Mouse (Mus musculus): ENCODE data around the gene Serpina1c.
"Not testable (repeated sequence)": the region's sequence is repeated elsewhere in the genome, so short reads cannot be mapped to it uniquely, and the experiment has no call there.

Serpina1c gene

DNA sequence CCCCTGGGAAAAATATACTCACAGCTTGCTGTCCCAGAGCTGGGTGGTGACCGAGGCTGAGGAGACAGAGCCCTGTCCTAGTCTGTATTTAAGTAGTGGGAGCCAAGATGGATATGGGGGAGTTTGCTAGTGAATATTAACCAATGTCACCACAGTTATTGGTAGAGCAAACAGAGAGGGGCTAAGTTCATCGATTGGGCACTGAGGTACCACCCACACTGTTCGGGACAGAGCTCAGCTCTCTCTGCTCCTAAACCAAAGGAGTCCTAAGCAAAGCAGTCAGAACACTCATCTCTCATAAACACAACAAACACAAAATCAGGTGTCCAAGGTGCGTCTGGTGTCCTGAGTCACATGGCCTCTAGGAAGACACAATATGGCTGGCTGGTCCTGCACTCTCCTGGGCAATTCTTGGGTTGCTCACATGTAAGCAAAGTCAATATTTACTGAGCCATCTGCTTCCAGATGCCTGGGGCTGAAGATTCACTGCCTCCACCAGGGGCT, at the start of gene Serpina1c:
Gene Serpina1c, minus strand, starts transcription at position 51 of the 504 bp plus-strand sequence.
- DNase-seq (ENCODE audit: low spot score in 2 of 2) = not testable (repeated sequence)

DNA sequence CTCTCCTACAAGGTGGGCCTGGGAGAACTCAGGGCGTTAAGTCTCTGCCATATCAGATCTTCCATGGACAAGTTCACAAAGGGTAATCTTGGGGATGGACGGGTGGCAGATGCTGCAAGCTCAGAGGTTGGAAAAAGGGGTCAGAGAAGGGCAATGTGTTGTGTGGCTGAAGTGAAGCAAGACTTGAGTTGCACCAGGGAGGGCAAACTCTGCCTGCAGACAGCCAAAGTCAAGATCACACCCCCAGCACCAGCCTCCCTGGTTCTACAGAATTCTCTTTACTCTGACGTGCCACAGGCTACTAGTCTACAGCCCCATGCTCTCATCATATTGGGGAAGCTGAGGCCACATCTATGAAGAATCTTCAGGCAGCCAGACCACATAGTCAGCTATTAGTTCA, 48.3 kb upstream of the Serpina1c start:
- DNase-seq (ENCODE audit: low spot score in 2 of 2) = not testable (repeated sequence)

DNA sequence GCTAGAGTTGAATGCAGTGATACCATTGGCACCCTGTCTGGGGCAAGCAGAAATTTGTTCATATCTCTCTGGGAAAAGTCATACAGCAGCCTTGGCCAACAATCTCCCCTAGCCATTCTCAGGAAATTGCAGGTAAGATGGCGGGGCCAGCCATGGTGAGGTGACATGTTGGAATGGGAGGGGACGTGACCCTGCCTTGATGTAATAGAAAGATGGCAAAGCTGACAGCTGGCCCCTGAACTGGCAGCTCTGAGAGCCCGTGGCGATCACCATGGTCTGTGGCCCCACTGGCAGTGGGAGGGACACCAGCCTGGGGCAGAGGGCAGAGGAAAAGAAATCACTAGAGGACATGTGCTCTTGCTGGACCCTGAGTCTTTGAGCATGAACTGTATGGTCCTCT, 41.6 kb upstream of the Serpina1c start:
- no peak for DNase-seq (ENCODE audit: low spot score in 2 of 2)

DNA sequence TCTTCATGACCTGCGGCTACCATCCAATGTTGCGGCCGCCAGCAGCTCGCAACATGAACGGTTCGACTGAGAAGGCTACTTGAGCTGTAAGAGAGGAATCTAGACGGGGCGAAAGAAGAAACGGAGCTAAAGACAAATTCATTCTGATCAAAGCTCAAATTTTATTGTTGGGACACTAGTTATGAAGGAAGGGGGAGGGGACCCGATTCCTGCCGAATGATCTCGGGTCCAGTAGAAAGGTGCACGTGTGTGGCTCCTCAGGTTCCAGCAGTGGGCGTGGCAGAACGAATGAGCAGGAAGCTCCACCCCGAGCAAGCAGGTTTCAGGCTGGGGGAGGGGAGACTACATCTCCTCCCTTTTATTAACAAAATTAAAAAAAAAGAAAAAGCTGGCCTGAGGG, 4.5 kb upstream of the Serpina1c start:
- DNase-seq (ENCODE audit: low spot score in 2 of 2) = not testable (repeated sequence)

DNA sequence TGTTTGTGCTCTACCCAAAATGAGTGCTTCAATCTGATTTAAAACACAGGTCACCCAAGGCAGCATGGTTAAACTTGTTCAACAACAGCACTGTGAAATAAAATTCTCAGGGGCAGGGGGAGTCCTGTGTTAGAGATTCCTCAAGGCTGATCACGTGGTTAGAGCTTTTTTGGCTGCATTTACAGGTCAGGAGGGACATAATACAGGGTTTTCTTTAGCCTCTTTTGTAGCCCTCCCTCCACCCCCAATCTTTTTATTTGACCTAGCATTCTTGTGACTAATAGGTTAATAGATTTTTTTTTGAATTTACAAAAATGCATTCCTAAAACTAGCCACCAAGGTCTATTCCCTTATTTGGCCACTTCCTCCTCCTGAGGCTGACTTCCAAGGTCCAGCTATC, 3.1 kb upstream of the Serpina1c start:
- not testable (repeated sequence) for DNase-seq (ENCODE audit: low spot score in 2 of 2)

DNA sequence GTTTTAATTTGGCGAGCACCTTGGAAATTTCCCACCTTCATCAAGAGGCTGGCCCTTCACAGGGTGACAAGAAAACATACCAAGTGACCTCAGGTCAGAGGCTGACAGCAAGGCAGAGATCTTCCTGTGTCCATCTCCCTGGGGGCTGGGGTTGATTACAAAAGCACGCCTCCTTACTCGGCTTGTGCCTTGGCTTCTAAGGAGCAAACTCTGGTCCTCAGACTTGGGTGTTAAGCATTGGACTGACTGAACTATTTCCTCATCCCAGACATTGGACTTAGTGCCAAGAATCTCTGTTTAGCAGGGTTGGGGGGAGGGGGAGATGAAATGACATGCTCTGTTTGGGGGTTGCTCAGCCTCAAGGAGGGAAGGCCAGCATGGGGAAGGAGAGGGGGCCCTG, 2.8 kb downstream of the Serpina1c start:
- DNase-seq (ENCODE audit: low spot score in 2 of 2) = not testable (repeated sequence)

DNA sequence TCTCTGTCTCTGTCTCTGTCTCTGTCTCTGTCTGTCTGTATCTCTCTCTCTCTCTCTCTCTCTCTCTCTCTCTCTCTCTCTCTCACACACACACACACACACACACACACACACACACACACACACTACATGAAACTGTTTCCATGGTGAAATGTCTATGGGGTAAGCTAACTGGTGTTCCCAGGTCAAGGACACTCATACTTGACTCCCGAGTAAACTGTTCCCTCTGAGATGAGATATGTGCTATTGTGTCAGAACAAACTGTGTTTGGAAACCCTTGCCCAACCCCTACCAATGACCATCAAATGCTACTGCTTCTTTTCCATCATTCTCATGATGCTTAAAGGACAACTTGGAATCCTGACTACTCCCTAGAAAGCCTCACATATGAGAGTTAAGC, 37.8 kb downstream of the Serpina1c start:
- DNase-seq (ENCODE audit: low spot score in 2 of 2) = not testable (repeated sequence)

DNA sequence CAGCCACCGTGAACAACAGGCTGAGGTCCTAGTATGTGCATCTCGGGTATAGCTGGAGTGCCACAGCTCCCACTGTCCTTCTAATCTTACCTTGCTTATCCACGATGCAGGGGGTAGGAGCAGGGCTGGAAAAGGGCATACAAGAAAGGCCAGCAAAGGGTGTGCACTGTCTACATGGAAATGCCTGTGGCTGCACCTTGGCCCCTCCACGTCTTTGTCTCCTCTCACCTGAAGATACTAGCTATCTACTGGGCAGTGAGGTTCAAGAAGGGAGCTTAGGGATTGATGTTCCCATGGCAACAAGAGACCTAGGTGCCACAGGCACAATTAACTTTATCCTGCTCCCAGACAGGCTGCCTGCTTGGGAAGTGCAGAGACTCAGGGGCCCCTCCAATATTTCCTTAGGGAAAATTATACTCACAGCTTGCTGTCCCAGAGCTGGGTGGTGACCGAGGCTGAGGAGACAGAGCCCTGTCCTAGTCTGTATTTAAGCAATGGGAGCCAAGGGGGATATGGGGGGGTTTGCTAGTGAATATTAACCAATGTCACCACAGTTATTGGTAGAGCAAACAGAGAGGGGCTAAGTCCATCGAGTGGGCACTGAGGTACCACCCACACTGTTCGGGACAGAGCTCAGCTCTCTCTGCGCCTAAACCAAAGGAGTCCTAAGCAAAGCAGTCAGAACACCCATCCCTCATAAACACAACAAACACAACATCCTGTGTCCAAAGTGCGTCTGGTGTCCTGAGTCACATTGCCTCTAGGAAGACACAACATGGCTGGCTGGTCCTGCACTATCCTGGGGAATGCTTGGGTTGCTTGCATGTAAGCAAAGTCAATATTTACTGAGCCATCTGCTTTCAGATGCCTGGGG, 41.3 kb downstream of the Serpina1c start, which contains the start of gene Serpina1a:
Gene Serpina1a, minus strand, starts transcription at position 462 of the 874 bp plus-strand sequence.
- DNase-seq (ENCODE audit: low spot score in 2 of 2) = not testable (repeated sequence)

DNA sequence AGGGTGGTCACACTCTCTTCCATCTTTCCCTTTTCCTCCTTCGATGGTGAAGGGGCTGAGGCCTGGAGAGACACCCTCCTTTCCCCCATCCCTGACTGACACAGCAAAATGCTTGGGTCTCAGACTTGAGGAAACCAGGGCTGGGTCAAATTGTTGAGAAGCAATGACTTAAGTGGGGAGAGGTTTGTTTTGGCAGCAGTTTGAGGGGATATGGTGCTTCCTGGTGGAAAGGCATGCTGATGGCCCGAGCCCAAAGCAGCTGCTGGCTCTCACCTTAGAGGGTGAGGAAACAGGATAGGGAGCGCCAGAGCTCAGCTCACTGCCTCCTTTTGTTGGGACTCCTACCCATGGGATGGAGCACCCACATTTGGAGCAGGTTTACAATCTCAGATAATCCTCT, 43.7 kb downstream of the Serpina1c start:
- no peak for DNase-seq (ENCODE audit: low spot score in 2 of 2)

DNA sequence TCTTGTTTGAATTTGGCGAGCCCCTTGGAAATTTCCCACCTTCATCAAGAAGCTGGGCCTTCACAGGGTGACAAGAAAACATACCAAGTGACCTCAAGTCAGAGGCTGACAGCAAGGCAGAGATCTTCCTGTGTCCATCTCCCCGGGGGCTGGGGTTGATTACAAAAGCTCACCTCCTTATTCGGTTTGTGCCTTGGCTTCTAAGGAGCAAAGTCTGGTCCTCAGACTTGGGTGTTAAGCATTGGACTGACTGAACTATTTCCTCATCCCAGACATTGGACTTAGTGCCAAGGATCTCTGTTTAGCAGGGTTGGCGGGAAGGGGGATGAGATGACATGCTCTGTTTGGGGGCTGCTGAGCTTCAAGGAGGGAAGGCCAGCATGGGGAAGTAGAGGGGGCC, 44.1 kb downstream of the Serpina1c start:
- not testable (repeated sequence) for DNase-seq (ENCODE audit: low spot score in 2 of 2)

DNA sequence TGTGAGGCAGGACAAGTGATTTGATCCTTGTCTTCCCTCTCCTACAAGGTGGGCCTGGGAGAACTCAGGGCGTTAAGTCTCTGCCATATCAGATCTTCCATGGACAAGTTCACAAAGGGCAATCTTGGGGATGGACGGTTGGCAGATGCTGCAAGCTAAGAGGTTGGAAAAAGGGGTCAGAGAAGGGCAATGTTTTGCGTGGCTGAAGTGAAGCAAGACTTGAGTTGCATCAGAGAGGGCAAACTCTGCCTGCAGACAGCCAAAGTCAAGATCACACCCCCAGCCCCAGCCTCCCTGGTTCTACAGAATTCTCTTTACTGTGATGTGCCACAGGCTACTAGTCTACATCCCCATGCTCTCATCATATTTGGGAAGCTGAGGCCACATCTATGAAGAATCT, 45.1 kb downstream of the Serpina1c start:
- not testable (repeated sequence) for DNase-seq (ENCODE audit: low spot score in 2 of 2)

DNA sequence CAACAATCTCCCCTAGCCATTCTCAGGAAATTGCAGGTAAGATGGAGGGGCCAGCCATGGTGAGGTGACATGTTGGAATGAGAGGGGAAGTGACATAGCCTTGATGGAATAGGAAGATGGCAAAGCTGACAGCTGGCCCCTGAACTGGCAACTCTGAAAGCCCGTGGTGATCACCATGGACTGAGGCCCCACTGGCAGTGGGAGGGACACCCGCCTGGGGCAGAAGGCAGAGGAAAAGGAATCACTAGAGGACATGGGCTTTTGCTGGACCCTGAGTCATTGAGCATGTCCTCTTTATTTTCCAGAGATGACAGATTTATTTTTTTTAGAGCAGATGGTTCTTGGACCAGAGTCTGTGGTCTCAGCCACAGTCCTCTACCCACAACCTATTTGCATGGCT, 51.7 kb downstream of the Serpina1c start:
- DNase-seq (ENCODE audit: low spot score in 2 of 2) = not testable (repeated sequence)
